In the genomic region with DNA sequence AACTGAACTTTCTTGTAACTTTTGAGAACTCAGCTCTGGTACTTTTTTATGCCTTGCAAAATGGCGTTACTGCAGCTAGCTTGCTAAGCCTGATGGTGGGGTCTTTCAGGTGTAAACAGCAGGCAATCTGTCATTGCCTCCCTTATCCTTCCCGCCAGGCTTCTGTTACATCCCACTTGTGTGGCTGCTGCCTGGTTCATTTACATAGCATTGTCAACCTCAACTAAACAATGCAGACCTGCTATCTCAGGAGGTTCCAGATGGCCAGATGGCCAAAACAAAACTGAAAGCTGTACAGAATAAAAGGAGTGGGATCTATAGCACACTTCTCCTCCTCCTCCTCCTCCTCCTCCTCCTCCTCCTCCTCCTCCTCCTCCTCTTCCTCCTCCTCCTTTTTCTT, we compare ENCODE assay signal across 18 mouse cellular contexts. TPM values are rescaled to one million over a fixed set of nuclear protein-coding genes. Genes with fewer than 3 reads are reported as not detected.
"Had no signal": no experiment of that assay in that cellular context is flagged by ENCODE, and none has a peak within 500 bp of the region (broad histone marks: within the 10 kb centered on the region; RNA-seq: fewer than 3 reads in every experiment).

No protein-coding gene starts in this region.

RNA-seq across cellular contexts. Expression of gene C130073F10Rik, which starts 21.6 kb away (rescaled TPM):
- total RNA-seq: megakaryocyte, adult 5-6 weeks; megakaryocyte-erythroid progenitor cell, adult 5-6 weeks; monocyte, adult 5-6 weeks; neutrophil, adult 5-6 weeks had no signal
- polyA plus RNA-seq: lung, embryonic 14.5 days; midbrain, embryonic 10.5 days; midbrain, embryonic 12.5 days; midbrain, embryonic 14.5 days; midbrain, embryonic 16.5 days; neural tube, embryonic 12.5 days; neural tube, embryonic 14.5 days; spleen, adult 2 months; stomach, embryonic 15.5 days; stomach, postnatal 0 days; testis, adult 2 months; thymus, adult 2 months; urinary bladder, adult 2 months had no signal

RNA-seq across cellular contexts. Expression of gene B020004J07Rik, which starts 28.2 kb away (rescaled TPM):
- total RNA-seq: megakaryocyte, adult 5-6 weeks; megakaryocyte-erythroid progenitor cell, adult 5-6 weeks; monocyte, adult 5-6 weeks; neutrophil, adult 5-6 weeks had no signal
- polyA plus RNA-seq: lung, embryonic 14.5 days; lung, embryonic 16.5 days; midbrain, embryonic 10.5 days; midbrain, embryonic 12.5 days; midbrain, embryonic 14.5 days; midbrain, embryonic 16.5 days; neural tube, embryonic 12.5 days; neural tube, embryonic 14.5 days; spleen, adult 2 months; stomach, embryonic 15.5 days; stomach, postnatal 0 days; testis, adult 2 months; thymus, adult 2 months; urinary bladder, adult 2 months had no signal

RNA-seq across cellular contexts. Expression of gene Gm12800, which starts 36.9 kb away (rescaled TPM):
- total RNA-seq: megakaryocyte, adult 5-6 weeks; megakaryocyte-erythroid progenitor cell, adult 5-6 weeks; monocyte, adult 5-6 weeks; neutrophil, adult 5-6 weeks had no signal
- polyA plus RNA-seq: lung, embryonic 14.5 days; lung, embryonic 16.5 days; midbrain, embryonic 10.5 days; midbrain, embryonic 12.5 days; midbrain, embryonic 14.5 days; midbrain, embryonic 16.5 days; neural tube, embryonic 12.5 days; neural tube, embryonic 14.5 days; spleen, adult 2 months; stomach, embryonic 15.5 days; stomach, postnatal 0 days; testis, adult 2 months; thymus, adult 2 months; urinary bladder, adult 2 months had no signal
